Mouse (Mus musculus) forebrain, embryonic 12.5 days (tissue): ENCODE results near the gene Dlst. TPM values are rescaled to one million over a fixed set of nuclear protein-coding genes. Genes with fewer than 3 reads are reported as not detected.
A peak's percentile ranks its signal among the peaks of the same experiment; 100 is the strongest.

Experiments
- ATAC-seq: fragments of 200-750 bp; cut with Nextera tagmentation; 2 replicates; pipeline ENCODE4 v1.8.0; 2017; ENCODE audit warnings: moderate TSS enrichment; ENCODE audit not compliant: low FRiP score
- H3K27ac ChIP-seq: fragments of 300-500 bp; sonication (generic); 2 replicates; pipeline ENCODE4 v1.5.1; 2016; ENCODE audit warnings: mild to moderate bottlenecking
- H3K27me3 ChIP-seq: fragments of 300-500 bp; sonication (generic); 2 replicates; pipeline ENCODE4 v1.6.1; 2016; ENCODE audit warnings: mild to moderate bottlenecking
- H3K36me3 ChIP-seq: fragments of 300-500 bp; sonication (generic); replicated peaks from 2 replicates; pipeline ENCODE4 v1.6.1; 2016; ENCODE audit warnings: mild to moderate bottlenecking
- H3K4me1 ChIP-seq: fragments of 300-500 bp; sonication (generic); 2 replicates; pipeline ENCODE4 v1.6.1; 2016
- H3K4me2 ChIP-seq: fragments of 300-500 bp; sonication (generic); 2 replicates; pipeline ENCODE4 v1.6.1; 2016; ENCODE audit warnings: mild to moderate bottlenecking, moderate library complexity
- H3K4me3 ChIP-seq: fragments of 300-500 bp; sonication (generic); replicated peaks from 2 replicates; pipeline ENCODE4 v1.5.1; 2016; ENCODE audit warnings: mild to moderate bottlenecking
- H3K9ac ChIP-seq: fragments of 300-500 bp; sonication (generic); 2 replicates; pipeline ENCODE4 v1.6.1; 2016; ENCODE audit warnings: mild to moderate bottlenecking
- H3K9me3 ChIP-seq: fragments of 300-500 bp; sonication (generic); 2 replicates; pipeline ENCODE4 v1.6.1; 2016
- WGBS: fragments of 180-500 bp; shearing (Covaris S2); methylation state at CpG from one replicate; pipeline ENCODE4 v1.1.7; 2016; 5-methylcytosine and 5-hydroxymethylcytosine counted together
- polyA plus RNA-seq: library from polyadenylated mRNA; unstranded; fragments of >200 nt; fragmentation: Nextera tagmentation; extraction: Ambion mirVana; gene quantifications from 2 replicates; pipeline ENCODE4 v1.2.1, GENCODE M21; 2016

The Dlst gene
- polyA plus RNA-seq, 1 experiment from 2014 or later = 109 TPM

DNA sequence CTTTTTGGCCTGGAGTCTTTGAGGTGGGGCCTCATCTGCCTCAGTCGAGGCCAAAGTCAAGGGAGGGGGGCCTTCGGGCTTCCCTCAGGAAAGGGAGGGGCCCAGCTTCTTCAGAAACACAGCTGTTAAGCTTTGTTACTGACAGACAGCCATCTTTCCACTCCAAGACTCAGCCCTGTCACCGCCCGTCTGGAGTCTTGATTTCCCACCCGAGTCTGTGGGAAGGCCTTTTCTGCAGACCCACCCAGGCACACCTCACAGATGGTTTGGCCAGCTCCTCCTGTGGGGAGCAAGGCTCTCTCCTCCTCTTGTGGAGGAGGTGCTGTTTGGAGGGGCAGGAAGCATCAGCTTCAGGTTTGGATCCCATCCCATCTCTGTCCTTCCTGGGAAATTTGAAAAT, 49.0 kb downstream of the Dlst start:
- H3K36me3 ChIP-seq = no peaks in the 10 kb centered on the region
- WGBS = 87% methylated on average over 5 of the region's 5 CpGs
- no peaks in the 10 kb centered on the region for H3K27me3 ChIP-seq

GRCm38 (mm10) chr12:85164996-85165395, 54.4 kb downstream of the Dlst start:
- Histone ChIP-seq H3K27me3 (no peaks in the 10 kb centered on the region), H3K9me3 (no peaks in the 10 kb centered on the region), H3K4me2 (no peak overlapping the region), H3K4me1 (peaks cover 7% of the 10 kb centered on the region), H3K27ac (no peak overlapping the region), H3K9ac (no peak overlapping the region), H3K36me3 (0 out of 2 replicates have a peak, but pooled peaks cover 3% of the 10 kb centered on the region), H3K4me3 (no peak overlapping the region)
- 81% methylated on average over 5 of the region's 5 CpGs for WGBS
- no peak for ATAC-seq

More for the DNA sequence above, 49.0 kb downstream of the Dlst start:
- no peak overlapping the region for H3K27ac ChIP-seq
- no peak overlapping the region for H3K4me3 ChIP-seq
- H3K9me3 ChIP-seq = no peaks in the 10 kb centered on the region
- ATAC-seq = no peak
- H3K9ac ChIP-seq = no peak overlapping the region
- no peaks in the 10 kb centered on the region for H3K4me1 ChIP-seq
- H3K4me2 ChIP-seq = no peak overlapping the region

GRCm38 (mm10) chr12:85166631-85167030, 56.0 kb downstream of the Dlst start:
- no peak overlapping the region for H3K9ac ChIP-seq
- no peaks in the 10 kb centered on the region for H3K9me3 ChIP-seq
- 0 out of 2 replicates have a peak, but pooled peaks cover 3% of the 10 kb centered on the region for H3K36me3 ChIP-seq
- H3K4me2 ChIP-seq = no peak overlapping the region
- WGBS = 92% methylated on average over 9 of the region's 9 CpGs
- H3K4me1 ChIP-seq = peaks cover 7% of the 10 kb centered on the region
- no peaks in the 10 kb centered on the region for H3K27me3 ChIP-seq
- no peak overlapping the region for H3K4me3 ChIP-seq
- H3K27ac ChIP-seq = no peak overlapping the region
- no peak for ATAC-seq

DNA sequence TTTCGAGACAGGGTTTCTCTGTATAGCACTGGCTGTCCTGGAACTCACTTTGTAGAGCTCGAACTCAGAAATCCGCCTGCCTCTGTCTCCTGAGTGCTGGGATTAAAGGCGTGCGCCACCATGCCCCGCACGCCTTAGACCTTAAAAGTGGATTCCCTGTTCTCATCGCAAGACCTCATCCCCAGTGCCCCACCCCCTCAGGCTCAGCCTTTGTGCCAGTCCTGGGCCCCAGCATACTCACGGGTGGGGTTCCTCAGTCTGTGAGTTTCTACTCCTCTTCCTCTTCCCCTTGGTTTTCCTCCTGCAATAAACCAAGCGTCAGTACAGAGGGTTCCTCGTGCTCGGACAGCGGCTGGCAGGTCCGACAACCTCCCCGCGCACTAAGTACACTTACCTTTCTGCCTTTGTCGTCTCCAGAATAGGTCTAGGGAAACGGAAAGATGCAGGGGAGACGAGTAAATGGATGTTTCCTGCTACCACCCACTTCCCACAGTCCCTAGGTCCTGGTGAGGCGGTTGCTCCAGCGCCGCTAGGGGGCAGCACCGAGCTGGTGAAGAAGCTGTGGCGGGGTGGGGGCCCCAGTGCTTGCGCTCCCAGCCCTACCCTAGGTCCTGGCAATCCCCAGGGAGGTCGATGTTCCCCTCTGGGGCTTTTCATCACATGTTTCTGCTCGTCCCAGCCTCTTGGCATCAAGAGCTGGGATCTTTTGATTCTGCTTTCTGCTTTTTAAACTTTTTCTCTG, 58.7 kb downstream of the Dlst start:
- 24% methylated on average over 27 of the region's 27 CpGs for WGBS
- peak; percentile 78; the same call in 1 of the 2 replicates for ATAC-seq
- H3K9me3 ChIP-seq = no peaks in the 10 kb centered on the region
- H3K27ac ChIP-seq = no peak overlapping the region
- H3K36me3 ChIP-seq = 0 out of 2 replicates have a peak, but pooled peaks cover 3% of the 10 kb centered on the region
- H3K4me3 ChIP-seq = peak overlapping the region; percentile 19; the same call in 1 of the 2 replicates
- peak overlapping the region; percentile 41 for H3K4me2 ChIP-seq
- H3K9ac ChIP-seq = no peak overlapping the region
- H3K27me3 ChIP-seq = no peaks in the 10 kb centered on the region
- H3K4me1 ChIP-seq = peaks cover 7% of the 10 kb centered on the region

DNA sequence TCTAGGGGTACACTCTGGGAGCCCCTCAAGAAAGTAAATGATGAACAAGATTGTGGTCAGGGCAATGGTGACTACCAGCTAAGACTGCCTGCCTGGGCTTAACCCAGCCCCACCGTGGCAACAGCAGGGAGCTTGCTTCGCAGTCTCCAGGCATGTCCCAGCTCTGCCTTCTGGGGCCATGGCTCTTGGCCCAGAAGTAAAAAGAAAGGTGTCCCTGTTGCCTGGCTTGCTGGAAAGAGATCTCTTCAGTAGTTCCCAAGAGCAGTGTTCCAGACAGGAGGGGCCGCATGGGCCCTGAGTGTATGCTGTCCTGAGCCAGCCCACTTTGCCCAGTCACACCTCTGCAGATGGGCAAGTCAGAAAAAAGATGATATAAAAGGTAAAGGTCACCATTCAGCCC, 59.2 kb downstream of the Dlst start:
- ATAC-seq = no peak
- peaks cover 7% of the 10 kb centered on the region for H3K4me1 ChIP-seq
- H3K9ac ChIP-seq = no peak overlapping the region
- no peaks in the 10 kb centered on the region for H3K9me3 ChIP-seq
- 0 out of 2 replicates have a peak, but pooled peaks cover 3% of the 10 kb centered on the region for H3K36me3 ChIP-seq
- 60% methylated on average over 3 of the region's 3 CpGs for WGBS
- H3K27ac ChIP-seq = no peak overlapping the region
- H3K27me3 ChIP-seq = no peaks in the 10 kb centered on the region
- 0 out of 2 replicates have a peak overlapping the region, but pooled peaks have one; percentile 41 for H3K4me2 ChIP-seq
- no peak overlapping the region for H3K4me3 ChIP-seq

DNA sequence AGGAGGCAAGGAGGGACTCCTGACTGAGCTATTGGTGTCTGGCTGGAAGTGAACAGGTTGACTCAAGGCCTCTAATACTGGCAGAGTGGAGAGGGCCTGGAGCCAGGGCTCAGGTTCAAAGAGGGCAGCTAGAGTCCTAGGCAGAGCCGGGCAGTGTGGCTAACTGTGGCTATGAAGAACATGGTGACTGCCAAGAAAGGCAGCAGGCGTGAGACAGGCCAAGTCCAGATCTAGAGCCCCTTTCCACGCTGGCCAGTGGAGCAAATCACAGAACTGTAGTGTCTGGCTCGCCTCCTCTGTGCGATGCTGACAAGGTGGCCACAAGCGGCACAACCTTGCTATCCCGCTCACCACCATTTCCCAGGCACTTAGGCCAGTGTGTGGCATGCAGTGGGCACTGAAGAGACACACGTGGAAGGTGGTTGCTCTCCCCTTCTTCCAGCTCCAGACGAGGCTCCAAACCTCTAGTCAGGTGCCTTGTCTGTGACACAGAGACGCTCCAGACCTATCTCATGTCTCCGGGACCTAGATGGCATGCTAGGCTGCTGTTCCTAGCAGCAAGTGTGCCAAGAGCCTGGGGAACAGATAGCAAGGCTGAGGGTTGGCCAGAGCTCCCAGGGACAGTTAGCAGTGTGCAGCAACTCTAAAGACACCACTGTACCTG, 59.8 kb downstream of the Dlst start:
- peaks cover 13% of the 10 kb centered on the region for H3K4me1 ChIP-seq
- ATAC-seq = no peak
- no peaks in the 10 kb centered on the region for H3K9me3 ChIP-seq
- no peak overlapping the region for H3K9ac ChIP-seq
- H3K27me3 ChIP-seq = 0 out of 2 replicates have a peak, but pooled peaks cover 2% of the 10 kb centered on the region
- WGBS = 85% methylated on average over 11 of the region's 11 CpGs
- H3K4me3 ChIP-seq = no peak overlapping the region
- H3K27ac ChIP-seq = no peak overlapping the region
- no peak overlapping the region for H3K4me2 ChIP-seq
- H3K36me3 ChIP-seq = 0 out of 2 replicates have a peak, but pooled peaks cover 3% of the 10 kb centered on the region

DNA sequence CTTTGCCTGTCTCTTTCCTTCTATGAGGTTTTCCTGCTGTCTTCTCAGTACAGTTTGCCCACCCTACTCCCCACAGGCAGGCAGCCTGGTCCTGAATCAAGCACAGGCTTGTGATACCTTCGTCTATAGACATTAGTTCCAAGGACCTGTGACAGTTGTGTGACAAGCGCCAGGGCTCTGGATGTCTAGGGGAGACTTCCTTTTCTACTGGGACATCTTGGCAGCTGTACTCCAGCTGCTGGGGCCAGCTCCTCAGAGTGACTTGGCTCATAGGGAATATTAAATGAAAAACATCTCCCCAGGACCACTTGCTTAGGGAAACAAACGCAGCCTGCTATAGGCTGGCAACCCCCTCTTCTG, 60.3 kb downstream of the Dlst start:
- no peak for ATAC-seq
- no peak overlapping the region for H3K4me3 ChIP-seq
- WGBS = 86% methylated on average over 3 of the region's 3 CpGs

DNA sequence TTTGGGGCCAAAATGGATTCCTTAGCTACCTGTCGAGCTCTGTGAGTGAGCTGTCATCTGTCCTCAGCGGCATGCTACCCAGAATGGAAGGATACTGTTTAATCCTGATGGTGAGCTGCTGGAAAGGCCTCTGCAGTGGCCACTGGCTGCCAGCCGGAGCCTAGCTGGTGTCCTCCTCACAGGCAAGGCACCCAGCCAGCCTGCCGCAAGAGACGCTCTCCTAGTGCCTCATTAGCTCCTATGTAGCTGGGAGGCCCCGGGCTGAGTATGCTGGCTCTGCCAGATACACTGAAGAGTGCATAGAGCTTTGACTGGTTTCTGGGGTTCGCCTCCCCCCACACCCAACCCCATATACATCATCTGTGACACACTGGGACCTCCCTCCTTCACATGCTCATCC, 63.4 kb downstream of the Dlst start:
- Histone ChIP-seq H3K9me3 (no peaks in the 10 kb centered on the region), H3K4me2 (no peak overlapping the region), H3K4me1 (peaks cover 34% of the 10 kb centered on the region), H3K27me3 (peaks cover 31% of the 10 kb centered on the region), H3K36me3 (no peaks in the 10 kb centered on the region), H3K27ac (no peak overlapping the region), H3K4me3 (no peak overlapping the region), H3K9ac (no peak overlapping the region)
- no peak for ATAC-seq
- 72% methylated on average over 7 of the region's 7 CpGs for WGBS

More for the DNA sequence above, 60.3 kb downstream of the Dlst start:
- Histone ChIP-seq H3K4me1 (peaks cover 18% of the 10 kb centered on the region), H3K36me3 (0 out of 2 replicates have a peak, but pooled peaks cover 3% of the 10 kb centered on the region), H3K4me2 (no peak overlapping the region), H3K9me3 (no peaks in the 10 kb centered on the region), H3K27ac (no peak overlapping the region), H3K27me3 (0 out of 2 replicates have a peak, but pooled peaks cover 7% of the 10 kb centered on the region), H3K9ac (no peak overlapping the region)

DNA sequence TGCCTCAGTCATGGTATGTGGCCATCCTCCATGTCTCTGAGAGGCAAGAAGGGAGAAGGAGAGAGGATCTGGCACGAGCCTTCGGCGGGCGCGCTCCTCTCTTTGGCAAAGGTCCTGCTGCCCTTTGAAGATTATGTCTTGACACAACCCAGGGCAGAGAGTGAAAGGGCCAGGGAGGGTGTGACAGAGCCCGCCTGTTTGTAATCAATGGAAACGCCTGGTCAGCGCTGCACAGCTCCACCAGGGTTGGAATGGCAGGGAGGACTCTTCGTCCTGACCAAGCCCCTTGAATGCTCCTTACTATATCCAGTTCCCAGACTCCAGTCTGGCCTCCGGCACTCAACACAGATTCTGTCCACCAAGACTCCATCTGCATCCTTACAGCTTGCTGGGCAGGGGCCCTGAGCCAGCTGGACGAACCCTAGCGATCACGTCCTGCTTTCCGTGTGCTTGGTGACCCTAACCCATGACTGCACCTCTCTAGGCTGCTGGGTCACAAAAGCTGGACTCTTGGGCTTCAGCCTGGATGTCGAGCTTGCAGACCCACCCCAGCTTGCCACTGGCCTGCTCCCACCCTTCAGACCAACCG, 64.5 kb downstream of the Dlst start:
- Histone ChIP-seq H3K9me3 (no peaks in the 10 kb centered on the region), H3K4me1 (peaks cover 27% of the 10 kb centered on the region), H3K9ac (peak overlapping the region; percentile 27; the same call in 1 of the 2 replicates), H3K36me3 (no peaks in the 10 kb centered on the region), H3K4me3 (peak overlapping the region; percentile 28), H3K4me2 (peak overlapping the region; percentile 59), H3K27ac (peak overlapping the region; percentile 71), H3K27me3 (peaks cover 31% of the 10 kb centered on the region)
- WGBS = 51% methylated on average over 16 of the region's 16 CpGs
- no peak for ATAC-seq

DNA sequence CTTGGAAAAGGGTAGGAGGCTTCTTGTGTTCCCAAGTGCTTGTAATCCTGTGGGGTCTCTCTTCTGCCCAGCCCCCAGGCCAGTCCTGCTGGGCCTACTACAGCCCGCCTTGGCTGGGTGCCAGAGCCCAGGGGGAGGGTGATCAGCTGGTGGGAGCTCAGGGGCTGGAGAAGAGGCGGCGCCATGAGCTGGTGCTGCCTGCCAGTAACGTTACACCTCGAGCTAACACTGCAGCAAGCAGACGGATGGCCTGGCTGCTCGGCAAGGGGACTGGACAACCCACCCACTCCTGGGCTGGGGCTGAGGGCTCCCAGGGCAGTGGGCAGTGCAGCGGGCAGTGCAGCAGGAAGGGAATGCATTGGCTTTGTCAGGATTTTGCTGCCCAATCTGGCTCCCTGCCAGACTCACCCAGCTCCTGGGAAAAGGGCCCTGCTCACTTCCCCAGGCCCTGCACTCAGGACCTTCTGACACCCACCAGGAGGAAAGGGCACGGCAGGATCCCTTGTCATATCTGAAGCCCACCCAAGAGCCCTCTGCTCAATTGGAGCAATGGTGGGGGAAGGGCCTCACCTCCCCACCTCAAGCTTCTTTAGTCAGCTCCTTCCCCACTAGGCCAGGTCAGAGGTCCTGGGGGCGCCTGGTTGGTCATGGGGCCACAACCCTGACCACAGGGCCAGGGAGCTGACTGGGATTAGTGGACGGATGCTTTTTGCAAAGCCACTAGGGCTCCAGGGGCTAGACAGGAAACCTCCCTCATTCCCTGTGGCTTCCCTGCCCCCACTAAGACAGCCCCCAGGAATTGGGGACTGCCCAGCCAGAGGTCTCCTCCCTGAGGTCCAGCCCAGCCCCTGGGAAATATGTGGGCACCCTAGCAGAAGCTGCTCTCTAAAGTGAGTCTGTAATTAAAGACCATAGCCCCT, 65.6 kb downstream of the Dlst start:
- WGBS = 11% methylated on average over 11 of the region's 11 CpGs
- peak overlapping the region; percentile 71 for H3K27ac ChIP-seq
- H3K9ac ChIP-seq = peak overlapping the region; percentile 27
- peaks cover 37% of the 10 kb centered on the region for H3K27me3 ChIP-seq
- peak; percentile 91 for ATAC-seq
- H3K4me3 ChIP-seq = peak overlapping the region; percentile 28
- H3K9me3 ChIP-seq = no peaks in the 10 kb centered on the region
- no peaks in the 10 kb centered on the region for H3K36me3 ChIP-seq
- peaks cover 27% of the 10 kb centered on the region for H3K4me1 ChIP-seq
- peak overlapping the region; percentile 59 for H3K4me2 ChIP-seq

GRCm38 (mm10) chr12:85176846-85177523, 66.4 kb downstream of the Dlst start:
- Histone ChIP-seq H3K4me1 (peaks cover 35% of the 10 kb centered on the region), H3K9ac (peak overlapping the region; percentile 27), H3K36me3 (no peaks in the 10 kb centered on the region), H3K27me3 (peaks cover 39% of the 10 kb centered on the region), H3K4me3 (peak overlapping the region; percentile 28), H3K4me2 (peak overlapping the region; percentile 59), H3K9me3 (no peaks in the 10 kb centered on the region), H3K27ac (no peak overlapping the region)
- 3% methylated on average over 32 of the region's 32 CpGs for WGBS
- ATAC-seq = no peak
